Mouse (Mus musculus): ENCODE data around the gene Bcl11a. TPM values are rescaled to one million over a fixed set of nuclear protein-coding genes. Genes with fewer than 3 reads are reported as not detected.

Gene Bcl11a
- polyA plus RNA-seq, 1 experiment from 2014 or later, result 10.3 TPM

DNA sequence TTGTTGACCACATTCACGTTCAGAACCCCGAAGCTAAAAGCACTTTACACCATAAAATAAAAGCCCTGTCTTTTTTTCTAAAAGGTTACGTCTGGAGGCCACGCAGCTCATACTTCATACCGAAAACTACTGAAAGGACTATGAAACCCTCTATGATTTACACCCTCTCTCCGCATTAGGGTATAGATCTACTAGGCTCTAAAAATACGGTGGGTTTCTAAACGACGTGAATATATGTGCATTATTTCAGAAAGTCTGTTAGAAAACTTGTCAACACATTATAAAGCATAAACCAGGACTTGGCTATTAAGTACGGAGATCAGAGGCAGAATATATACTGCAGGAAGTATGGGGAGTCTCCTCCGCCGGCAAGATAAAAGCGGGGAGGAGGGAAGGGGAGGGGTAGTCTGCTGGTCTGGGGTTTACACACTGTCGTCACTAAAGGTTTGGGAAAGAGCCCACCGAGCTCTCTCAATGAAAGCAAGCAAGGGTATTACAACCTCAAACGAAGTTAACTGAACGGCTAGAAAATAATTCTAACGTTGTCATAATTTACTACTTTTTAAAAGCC, 3.8 kb upstream of the Bcl11a start:
- Histone ChIP-seq H3K9me3 (ENCODE audit: low read length) (no peaks in the 10 kb centered on the region), H3K4me3 (ENCODE audit: low read depth, low read length) (peak overlapping the region; percentile 71), H3K4me2 (ENCODE audit: low read depth, low read length) (peak overlapping the region; percentile 92), H3K4me1 (ENCODE audit: insufficient read depth) (peaks cover 16% of the 10 kb centered on the region), H3K36me3 (replicated peaks; ENCODE audit: insufficient read depth, low read length) (no peaks in the 10 kb centered on the region), H3K27me3 (ENCODE audit: insufficient read depth, low read length) (peaks cover 40% of the 10 kb centered on the region), H3K9ac (replicated peaks) (no peak overlapping the region), H3K27ac (ENCODE audit: low read depth) (no peak overlapping the region)
- WGBS (ENCODE audit: insufficient replicate concordance), result 2% methylated on average over 18 of the region's 18 CpGs
- ATAC-seq, result no peak
- DNase-seq, result no peak
- TF ChIP-seq EP300 (IDR thresholded peaks at IDR 0.05; ENCODE audit: low read depth) (no peak), CTCF (IDR thresholded peaks at IDR 0.05; ENCODE audit: low read depth) (no peak)

DNA sequence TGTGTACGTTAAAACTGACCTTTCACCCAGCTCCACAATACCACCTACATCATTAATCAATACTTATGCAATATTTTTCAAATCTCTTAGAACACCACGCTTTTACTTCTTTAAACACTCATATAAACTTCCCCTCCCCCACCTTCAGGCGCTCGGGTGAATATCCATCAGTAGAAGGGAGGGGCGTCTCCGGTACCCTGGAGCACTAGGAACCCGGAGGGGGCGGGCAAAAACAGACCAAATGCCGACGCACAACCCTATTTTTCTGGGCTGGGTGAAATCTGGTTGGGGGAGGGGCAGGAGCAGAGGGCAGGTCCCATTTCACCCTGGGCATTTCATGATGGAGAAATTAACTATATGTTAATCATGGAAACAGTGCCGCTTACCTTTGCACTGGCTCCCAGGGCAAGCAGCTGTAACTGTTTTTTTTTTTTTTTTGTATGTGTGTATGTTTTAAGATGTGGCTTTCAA, 3.2 kb upstream of the Bcl11a start, which contains the start of gene A830031A19Rik:
Gene A830031A19Rik, minus strand, starts transcription at position 421 of the 471 bp plus-strand sequence.
- no peak for ATAC-seq
- peak; percentile 39 for DNase-seq
- Histone ChIP-seq H3K4me3 (ENCODE audit: low read depth, low read length) (peak within 1 kb of the TSS; percentile 71), H3K4me2 (ENCODE audit: low read depth, low read length) (peak within 1 kb of the TSS; percentile 92), H3K36me3 (replicated peaks; ENCODE audit: insufficient read depth, low read length) (no peaks in the 10 kb centered on the region), H3K4me1 (ENCODE audit: insufficient read depth) (peaks cover 16% of the 10 kb centered on the region), H3K9ac (replicated peaks) (peak within 1 kb of the TSS; percentile 80), H3K27me3 (ENCODE audit: insufficient read depth, low read length) (peaks cover 40% of the 10 kb centered on the region), H3K9me3 (ENCODE audit: low read length) (no peaks in the 10 kb centered on the region), H3K27ac (ENCODE audit: low read depth) (peak within 1 kb of the TSS; percentile 63)
- under 1% methylated on average over 11 of the region's 11 CpGs for WGBS (ENCODE audit: insufficient replicate concordance)
- no peak for TF ChIP-seq CTCF (IDR thresholded peaks at IDR 0.05; ENCODE audit: low read depth)
- no peak for TF ChIP-seq EP300 (IDR thresholded peaks at IDR 0.05; ENCODE audit: low read depth)

DNA sequence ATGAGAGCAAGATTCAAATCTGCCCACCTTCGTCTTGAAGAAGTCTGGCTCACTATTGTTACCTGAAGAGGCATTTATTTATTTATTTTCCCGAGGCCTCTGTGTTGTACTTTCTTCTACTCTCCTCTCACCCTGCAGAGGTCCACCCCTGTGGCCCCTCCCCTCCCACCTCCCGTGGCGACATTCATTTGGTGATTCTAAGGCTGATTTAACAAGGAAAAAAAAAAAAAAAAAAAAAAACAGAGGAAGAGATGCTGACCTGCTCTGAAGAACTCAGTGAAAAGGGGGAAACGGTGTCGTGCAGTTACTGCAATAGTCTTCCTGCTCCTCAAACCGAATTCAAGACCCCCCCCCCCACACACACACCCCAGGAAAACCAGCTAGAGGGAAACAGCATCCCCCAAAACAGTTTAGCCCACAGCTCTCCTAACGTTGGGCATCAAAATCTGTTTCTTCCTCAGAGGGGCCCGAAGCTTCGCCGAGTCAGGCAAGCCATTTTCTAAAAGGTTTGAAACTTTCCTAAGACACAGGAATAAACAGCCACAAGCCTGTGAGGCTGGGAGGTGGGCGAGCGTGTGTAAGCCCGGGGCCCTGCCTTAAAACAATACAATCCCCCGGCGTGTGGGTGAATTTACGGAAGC, 2.2 kb upstream of the Bcl11a start:
- peaks cover 23% of the 10 kb centered on the region for H3K4me1 ChIP-seq (ENCODE audit: insufficient read depth)
- H3K36me3 ChIP-seq (replicated peaks; ENCODE audit: insufficient read depth, low read length), result no peaks in the 10 kb centered on the region
- H3K27ac ChIP-seq (ENCODE audit: low read depth), result peak overlapping the region; percentile 63
- peak overlapping the region; percentile 92 for H3K4me2 ChIP-seq (ENCODE audit: low read depth, low read length)
- peaks cover 47% of the 10 kb centered on the region for H3K27me3 ChIP-seq (ENCODE audit: insufficient read depth, low read length)
- peak overlapping the region; percentile 71 for H3K4me3 ChIP-seq (ENCODE audit: low read depth, low read length)
- no peak for DNase-seq
- no peak for TF ChIP-seq CTCF (IDR thresholded peaks at IDR 0.05; ENCODE audit: low read depth)
- no peak for TF ChIP-seq EP300 (IDR thresholded peaks at IDR 0.05; ENCODE audit: low read depth)
- no peaks in the 10 kb centered on the region for H3K9me3 ChIP-seq (ENCODE audit: low read length)
- H3K9ac ChIP-seq (replicated peaks), result peak overlapping the region; percentile 80
- ATAC-seq, result no peak
- 1% methylated on average over 17 of the region's 17 CpGs for WGBS (ENCODE audit: insufficient replicate concordance)

DNA sequence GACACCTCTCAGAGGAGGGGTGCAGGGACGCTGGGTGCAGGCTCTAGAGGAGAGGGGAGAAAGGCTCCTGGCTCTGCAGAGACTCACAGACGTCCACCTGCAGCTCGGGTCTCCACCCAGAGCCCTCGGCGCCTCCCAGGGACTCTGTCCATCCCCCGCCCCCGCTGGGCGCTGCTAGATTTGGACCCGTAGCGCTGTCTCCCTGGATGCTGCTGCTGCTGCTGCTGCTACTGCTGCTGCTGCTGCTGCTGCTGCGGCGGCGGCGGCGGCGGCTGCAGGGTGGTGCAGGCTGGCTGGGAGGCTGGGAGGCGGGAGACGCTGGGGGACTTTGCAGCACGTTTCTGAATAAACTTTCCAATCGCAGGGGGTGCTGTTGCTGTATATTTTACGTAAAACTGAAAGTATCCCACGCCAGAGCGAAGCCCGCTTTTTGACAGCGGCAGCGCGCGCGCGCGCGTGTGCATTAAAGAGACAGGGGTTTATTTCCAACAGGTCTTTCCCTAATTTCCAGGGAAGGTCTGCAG, 1.7 kb upstream of the Bcl11a start:
- Histone ChIP-seq H3K9me3 (ENCODE audit: low read length) (no peaks in the 10 kb centered on the region), H3K27ac (ENCODE audit: low read depth) (peak overlapping the region; percentile 63), H3K4me1 (ENCODE audit: insufficient read depth) (peaks cover 27% of the 10 kb centered on the region), H3K4me2 (ENCODE audit: low read depth, low read length) (peak overlapping the region; percentile 92), H3K4me3 (ENCODE audit: low read depth, low read length) (peak overlapping the region; percentile 71), H3K27me3 (ENCODE audit: insufficient read depth, low read length) (peaks cover 48% of the 10 kb centered on the region), H3K9ac (replicated peaks) (peak overlapping the region; percentile 80), H3K36me3 (replicated peaks; ENCODE audit: insufficient read depth, low read length) (no peaks in the 10 kb centered on the region)
- DNase-seq (peak; percentile 83), ATAC-seq (peak; percentile 55)
- TF ChIP-seq EP300 (IDR thresholded peaks at IDR 0.05; ENCODE audit: low read depth), result no peak
- TF ChIP-seq CTCF (IDR thresholded peaks at IDR 0.05; ENCODE audit: low read depth), result peak; percentile 53
- under 1% methylated on average over 32 of the region's 32 CpGs for WGBS (ENCODE audit: insufficient replicate concordance)

DNA sequence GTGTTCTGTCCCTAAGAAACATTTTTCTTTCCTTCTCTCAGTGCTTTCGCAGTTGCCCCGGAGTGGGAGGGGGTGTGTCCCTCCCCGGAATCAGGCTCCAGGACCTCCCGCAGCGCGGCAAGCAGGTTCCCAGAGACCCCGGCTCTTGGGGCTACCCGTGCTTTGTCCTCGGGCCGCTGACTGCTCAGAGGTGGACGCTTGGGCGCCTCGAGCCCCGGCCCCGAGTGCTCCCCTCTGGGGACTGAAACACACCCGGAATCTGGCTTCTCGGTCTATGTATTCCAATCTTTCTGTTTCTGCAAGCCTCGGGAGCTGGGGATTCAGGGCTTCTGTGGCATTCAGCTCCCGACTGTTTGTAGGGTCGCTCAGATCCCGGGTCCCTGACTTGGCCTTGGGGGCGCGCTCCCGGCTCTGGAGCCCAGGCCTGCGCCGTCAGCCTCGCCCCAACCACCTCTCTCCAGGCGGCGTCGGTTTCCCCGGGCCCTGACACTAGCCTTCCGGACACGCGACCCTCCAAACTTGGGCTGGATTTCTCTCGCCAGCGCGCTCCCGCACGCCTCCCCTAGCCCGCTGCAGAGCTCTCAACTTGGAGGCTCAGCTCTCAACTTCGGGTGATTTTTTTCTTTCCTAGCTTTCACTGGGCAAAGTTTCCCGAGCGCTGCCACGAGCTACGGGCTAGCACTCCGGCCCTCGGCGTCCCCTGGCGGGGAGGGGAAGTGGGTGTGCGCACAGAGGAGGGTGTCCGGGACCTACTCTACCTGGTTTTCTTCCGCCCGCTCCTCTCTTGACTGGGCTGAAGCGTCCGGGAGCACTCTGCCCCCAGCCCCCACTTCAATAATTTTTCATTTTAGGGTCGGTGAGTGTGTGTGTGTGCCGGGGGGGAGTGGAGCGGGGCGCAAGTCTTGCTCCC, 780 bp upstream of the Bcl11a start:
- TF ChIP-seq CTCF (IDR thresholded peaks at IDR 0.05; ENCODE audit: low read depth) (peak; percentile 56), EP300 (IDR thresholded peaks at IDR 0.05; ENCODE audit: low read depth) (no peak)
- H3K27me3 ChIP-seq (ENCODE audit: insufficient read depth, low read length), result peaks cover 49% of the 10 kb centered on the region
- peak; percentile 46 for ATAC-seq
- no peaks in the 10 kb centered on the region for H3K9me3 ChIP-seq (ENCODE audit: low read length)
- H3K4me1 ChIP-seq (ENCODE audit: insufficient read depth), result peaks cover 32% of the 10 kb centered on the region
- peak overlapping the region; percentile 63 for H3K27ac ChIP-seq (ENCODE audit: low read depth)
- no peaks in the 10 kb centered on the region for H3K36me3 ChIP-seq (replicated peaks; ENCODE audit: insufficient read depth, low read length)
- peak; percentile 76 for DNase-seq
- H3K9ac ChIP-seq (replicated peaks), result peak overlapping the region; percentile 80
- WGBS (ENCODE audit: insufficient replicate concordance), result under 1% methylated on average over 57 of the region's 59 CpGs
- H3K4me2 ChIP-seq (ENCODE audit: low read depth, low read length), result peak overlapping the region; percentile 92
- H3K4me3 ChIP-seq (ENCODE audit: low read depth, low read length), result peak overlapping the region; percentile 71

All from liver, postnatal 0 days (tissue).